Mouse (Mus musculus) ES-E14 (cell line): ENCODE results near the gene Spns3.

Source experiments
- CHD2 ChIP-seq: IDR thresholded peaks from 2 replicates; pipeline ENCODE4 v1.6.1; 2014; ENCODE audit warnings: mild to moderate bottlenecking, low read depth, low read length, inconsistent platforms
- HCFC1 ChIP-seq: IDR thresholded peaks from 2 replicates; pipeline ENCODE4 v1.6.1; 2012; ENCODE audit warnings: low read length, inconsistent platforms, borderline replicate concordance; ENCODE audit not compliant: insufficient read depth
- MAFK ChIP-seq: IDR thresholded peaks from 2 replicates; pipeline ENCODE4 v1.6.1; 2014; ENCODE audit warnings: mild to moderate bottlenecking, low read depth, low read length, inconsistent platforms; ENCODE audit not compliant: insufficient read depth
- ZNF384 ChIP-seq: IDR thresholded peaks from 2 replicates; pipeline ENCODE4 v1.6.1; 2012; ENCODE audit warnings: low read depth, low read length, inconsistent platforms

DNA sequence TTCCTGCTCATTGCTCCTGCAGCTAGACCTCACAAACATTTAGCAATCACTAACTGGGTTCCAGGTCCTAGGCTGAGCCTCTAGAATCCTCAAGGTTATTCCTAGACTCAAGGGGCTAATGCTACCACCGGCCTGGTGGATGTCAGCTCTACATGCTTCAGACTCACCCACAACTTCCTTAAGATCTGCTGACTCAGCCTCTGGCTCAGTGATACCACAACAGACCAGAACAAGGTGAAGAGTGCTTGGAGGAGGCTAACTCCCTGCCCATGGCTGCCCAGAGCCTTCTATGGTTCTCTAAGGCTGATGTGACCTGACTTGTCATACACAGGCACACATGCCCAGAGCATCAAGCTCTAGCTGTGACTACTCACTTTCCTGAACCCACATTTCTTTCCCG, 70.8 kb downstream of the Spns3 start:
- no peak for TF ChIP-seq HCFC1
- TF ChIP-seq MAFK: peak; percentile 55
- TF ChIP-seq CHD2: no peak
- TF ChIP-seq ZNF384: no peak
